Mouse (Mus musculus) left cerebral cortex, adult 8-10 months (tissue): ENCODE results near the gene Pbdc1. TPM values are rescaled to one million over a fixed set of nuclear protein-coding genes. Genes with fewer than 3 reads are reported as not detected.
A peak's percentile ranks its signal among the peaks of the same experiment; 100 is the strongest.
"Not testable (repeated sequence)": the region's sequence is repeated elsewhere in the genome, so short reads cannot be mapped to it uniquely, and the experiment has no call there.

Experiments used
- DNase-seq, 2 experiments: peaks; one replicate each; pipeline ENCODE4 v3.0.0; 2022; ENCODE audit warnings: low spot score in 2 of 2
- total RNA-seq, 4 experiments: library from RNA; stranded (reverse); gene quantifications; 2 replicates each; pipeline ENCODE4 v1.2.4; 2022

Gene Pbdc1
- total RNA-seq: 10 to 100 TPM; 16.8 to 20.6 (median 19.5) TPM

GRCm38 (mm10) chrX:105079615-105080092 lies at the start of gene Pbdc1:
Gene Pbdc1, plus strand, starts transcription at chrX:105079756.
- DNase-seq: peak; percentile 69 to 95

DNA sequence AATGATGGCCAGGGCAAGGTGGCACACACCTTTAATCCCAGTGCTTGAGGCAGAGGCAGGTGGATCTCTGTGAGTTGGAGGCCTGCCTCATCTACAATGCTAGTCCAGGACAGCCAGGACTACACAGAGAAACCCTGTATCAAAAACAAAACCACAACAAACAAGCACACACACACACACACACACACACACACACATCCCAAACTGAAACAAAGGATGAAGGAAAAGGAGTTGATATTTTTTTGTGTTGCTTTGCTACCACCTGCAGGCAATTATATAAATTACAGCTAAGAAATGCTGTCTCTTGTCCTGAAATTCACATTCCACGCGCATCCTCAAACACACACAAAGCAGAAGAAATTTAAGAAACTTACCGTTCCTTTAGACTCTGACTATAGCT lies 41.9 kb upstream of the Pbdc1 start:
- DNase-seq: no peak

- no peak for DNase-seq
Measured at GRCm38 (mm10) chrX:105064294-105064693, 15.3 kb upstream of the Pbdc1 start.

GRCm38 (mm10) chrX:105064801-105065200 lies 14.8 kb upstream of the Pbdc1 start:
- no peak for DNase-seq

DNA sequence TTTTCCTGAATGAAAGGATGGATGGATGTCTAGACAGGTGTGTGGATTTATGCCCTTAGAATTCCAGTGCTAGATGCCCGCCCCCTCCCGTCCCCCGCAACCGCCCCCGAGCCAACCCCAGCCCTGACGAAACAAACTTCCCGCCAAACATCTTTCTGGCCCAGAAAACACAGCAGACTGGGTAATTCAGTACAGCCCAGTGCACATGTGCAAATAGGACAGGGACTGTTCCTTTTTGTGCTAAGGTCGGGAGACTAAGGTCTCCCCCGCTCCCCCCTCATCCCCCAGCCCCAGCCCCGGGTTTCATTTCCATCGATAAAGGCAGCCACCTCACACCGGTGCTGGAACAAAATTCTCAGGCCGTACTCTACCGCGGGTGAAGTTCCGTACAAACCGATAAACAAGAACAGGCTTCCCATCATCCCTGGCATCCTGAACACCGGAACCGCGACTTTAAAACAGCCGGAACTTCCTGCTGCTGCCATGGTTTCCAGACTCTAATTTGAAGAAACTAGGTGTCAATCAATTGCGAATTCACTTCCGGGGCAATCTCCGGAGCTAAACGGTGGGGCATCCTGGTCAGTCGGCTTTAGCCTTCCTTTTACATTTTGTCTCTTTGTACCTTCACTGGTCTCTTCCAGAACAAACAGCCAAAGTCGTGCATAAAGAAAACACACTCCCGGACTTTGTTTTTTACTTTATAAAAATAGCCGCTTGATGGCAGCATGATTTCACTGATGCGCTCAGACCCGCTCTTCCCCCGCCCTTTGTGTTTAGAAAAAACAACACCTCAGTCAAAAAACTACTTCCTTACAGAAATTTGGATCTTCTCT lies 9.7 kb upstream of the Pbdc1 start:
- DNase-seq: peak; percentile 39 to 91

DNA sequence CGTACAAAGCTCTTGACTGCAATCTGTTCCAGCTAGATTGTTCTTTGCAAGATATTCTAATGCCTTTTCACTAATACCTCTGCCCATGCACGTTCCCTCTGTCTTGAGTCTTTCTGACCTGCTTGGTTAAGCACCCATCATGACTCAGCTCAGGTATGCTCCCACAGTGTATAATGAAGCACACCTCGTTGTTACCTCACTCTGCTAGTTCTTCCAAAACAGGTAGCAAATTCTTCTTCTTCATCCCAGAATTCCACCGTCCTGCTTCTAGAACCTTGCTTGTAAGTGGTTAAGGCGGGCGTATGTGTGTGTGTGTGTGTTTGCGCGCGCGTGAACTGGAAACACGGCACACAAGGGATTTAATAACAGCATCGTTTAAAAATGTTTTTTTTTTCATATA lies 405 bp upstream of the Pbdc1 start:
- DNase-seq: no peak

- no peak for DNase-seq
Measured at GRCm38 (mm10) chrX:105080096-105080495, 540 bp downstream of the Pbdc1 start.

DNA sequence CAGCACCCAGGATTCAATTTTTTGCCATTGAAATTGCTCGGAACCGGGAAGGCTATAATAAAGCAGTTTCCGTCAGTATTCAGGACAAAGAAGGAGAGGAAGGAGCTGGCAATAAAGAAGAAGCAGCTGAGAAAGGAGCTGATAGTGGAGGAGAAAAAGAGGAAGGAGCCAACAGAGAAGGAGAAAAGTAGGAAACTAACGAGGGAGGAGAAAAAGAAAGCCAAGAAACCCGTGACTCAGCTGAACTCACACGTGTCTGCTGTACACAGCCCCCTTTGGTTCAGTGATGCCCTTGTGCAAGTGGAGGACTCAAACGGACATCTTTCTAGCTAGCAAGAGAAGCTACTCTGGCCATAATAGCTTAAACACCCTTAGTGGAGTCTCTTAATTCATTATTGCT lies 3.5 kb downstream of the Pbdc1 start:
- DNase-seq: not testable (repeated sequence)

- no peak for DNase-seq
Measured at GRCm38 (mm10) chrX:105104175-105104574, 24.6 kb downstream of the Pbdc1 start.

- DNase-seq: no peak
Measured at GRCm38 (mm10) chrX:105114994-105115393, 35.4 kb downstream of the Pbdc1 start.

- peak; percentile 76 for DNase-seq
Measured at GRCm38 (mm10) chrX:105120275-105121226, 41.0 kb downstream of the Pbdc1 start, which contains the start of gene Magee1. Gene Magee1, plus strand, starts transcription at chrX:105120378.

DNA sequence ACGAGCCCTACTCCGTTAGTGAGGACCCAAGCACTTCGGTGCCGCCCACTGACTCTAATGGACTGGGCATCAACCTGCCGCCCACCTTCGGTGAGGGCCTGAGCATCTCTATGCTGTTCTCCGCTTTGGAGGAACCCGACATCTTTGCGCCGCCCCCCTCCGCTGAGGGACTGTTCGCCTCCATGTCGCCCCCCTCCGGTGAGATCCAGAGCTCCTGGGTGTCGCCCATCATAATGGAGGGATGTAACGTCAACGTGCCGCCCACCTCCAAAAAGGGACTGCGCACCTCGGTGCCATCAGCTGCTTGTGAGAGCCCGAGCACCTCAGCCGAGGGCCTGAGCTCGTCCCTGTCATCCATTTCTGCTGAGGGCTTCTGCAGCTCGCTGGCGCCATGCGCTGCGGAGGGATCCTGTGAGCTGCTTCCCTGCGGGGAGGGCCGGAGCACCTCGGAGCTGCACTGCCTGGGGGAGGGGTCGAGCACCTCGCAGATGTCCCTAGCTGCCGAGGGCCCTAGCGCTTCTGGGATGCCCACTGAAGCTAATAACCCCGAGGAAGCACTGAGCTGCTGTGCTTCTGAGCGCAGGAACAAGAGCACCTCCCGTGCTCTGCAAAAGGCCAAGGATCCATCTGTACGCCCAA lies 41.8 kb downstream of the Pbdc1 start:
- peak; percentile 64 to 77 for DNase-seq

GRCm38 (mm10) chrX:105124903-105125302 lies 45.3 kb downstream of the Pbdc1 start:
- DNase-seq: no peak

DNA sequence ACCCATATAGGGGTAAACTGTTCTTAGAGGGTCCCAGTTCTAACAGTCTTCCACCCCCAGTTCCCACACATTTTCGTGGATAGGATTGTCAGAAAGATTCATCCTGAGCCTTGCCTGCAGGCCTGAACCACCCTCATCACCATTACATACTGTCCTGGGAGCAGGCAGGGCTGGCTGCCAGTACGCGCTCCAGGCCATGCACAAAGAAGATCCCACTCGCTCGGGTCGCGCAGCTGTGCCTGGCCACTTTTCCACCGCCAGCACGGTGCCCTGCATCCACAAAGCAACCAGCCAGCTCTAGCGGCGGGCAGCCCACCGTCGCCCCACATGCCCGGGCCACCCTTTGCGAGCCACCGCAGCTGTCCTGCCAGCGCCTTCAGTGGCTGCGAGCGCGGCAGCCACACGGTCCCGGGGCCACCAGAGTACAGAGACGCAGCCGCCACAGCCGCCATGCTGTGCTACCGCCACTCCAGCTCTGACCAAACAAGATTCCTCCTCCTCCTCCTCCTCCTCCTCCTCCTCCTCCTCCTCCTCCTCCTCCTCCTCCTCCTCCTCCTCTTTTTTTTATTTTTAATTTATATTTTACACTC lies 72.4 kb downstream of the Pbdc1 start:
- DNase-seq: no peak

- DNase-seq: not testable (repeated sequence)
Measured at GRCm38 (mm10) chrX:105165007-105165406, 85.5 kb downstream of the Pbdc1 start.

Other genes starting within 250 kb of the Pbdc1 start
- 1 to 10 TPM; 6.6 to 8.3 (median 7.4) TPM for gene Magee2, start 222.5 kb upstream of the Pbdc1 start, total RNA-seq
- gene Magee1, start 40.6 kb downstream of the Pbdc1 start, total RNA-seq: 100 to 1,000 TPM; 154 to 159 (median 158) TPM